Mouse (Mus musculus): ENCODE data around the gene Tmem104.

Gene Tmem104

DNA sequence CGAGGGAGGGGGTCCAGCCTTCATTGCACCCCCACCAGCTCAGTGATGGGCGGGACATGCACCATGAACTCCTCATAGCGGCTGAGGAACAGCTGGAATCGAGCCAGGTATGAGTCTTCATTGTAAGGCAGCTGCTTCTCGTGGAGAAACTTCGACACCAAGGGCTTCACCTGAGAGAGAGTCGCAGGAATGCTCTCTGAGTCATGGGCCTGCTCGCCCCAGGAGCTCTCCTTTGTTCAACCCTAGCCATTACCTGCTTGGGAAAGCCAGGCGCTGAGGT is 96.1 kb downstream of the Tmem104 start:
- DNase-seq (ENCODE audit: low spot score): no peak

DNA sequence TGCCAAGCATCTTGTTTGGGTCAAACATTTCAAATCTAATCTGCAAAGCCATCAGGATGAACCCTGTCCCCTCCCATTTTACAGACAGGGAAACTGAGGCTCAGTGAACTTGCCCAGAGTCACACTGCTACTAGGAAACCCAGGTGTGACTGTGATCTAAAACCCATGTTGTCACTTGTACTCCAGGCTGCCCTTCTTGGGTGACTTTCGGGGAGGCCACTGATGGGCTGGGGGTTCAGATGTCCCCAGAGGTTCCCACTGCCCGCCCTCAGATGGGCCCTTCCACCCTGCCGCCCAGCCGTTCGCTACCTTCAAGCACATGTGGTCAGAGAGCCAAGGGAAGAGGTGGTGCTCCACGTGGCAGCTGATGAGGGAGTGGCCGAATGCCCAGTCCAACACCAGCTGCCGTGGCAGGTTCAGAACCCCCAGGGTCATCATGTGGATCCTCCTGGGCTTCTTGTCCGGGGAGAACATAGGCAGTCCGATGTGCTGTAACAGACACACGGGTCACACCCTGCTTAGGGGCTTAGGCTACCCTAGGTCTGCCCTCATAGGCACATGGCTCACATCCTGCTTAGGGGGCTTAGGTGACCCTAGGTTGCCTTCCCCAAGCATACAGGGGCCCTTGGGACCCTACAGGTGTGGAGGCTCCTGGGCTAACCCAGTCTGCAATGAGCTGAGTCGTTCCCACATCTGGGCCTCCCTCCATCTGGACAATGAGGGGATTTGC is 96.8 kb downstream of the Tmem104 start:
- DNase-seq (ENCODE audit: low spot score): no peak

DNA sequence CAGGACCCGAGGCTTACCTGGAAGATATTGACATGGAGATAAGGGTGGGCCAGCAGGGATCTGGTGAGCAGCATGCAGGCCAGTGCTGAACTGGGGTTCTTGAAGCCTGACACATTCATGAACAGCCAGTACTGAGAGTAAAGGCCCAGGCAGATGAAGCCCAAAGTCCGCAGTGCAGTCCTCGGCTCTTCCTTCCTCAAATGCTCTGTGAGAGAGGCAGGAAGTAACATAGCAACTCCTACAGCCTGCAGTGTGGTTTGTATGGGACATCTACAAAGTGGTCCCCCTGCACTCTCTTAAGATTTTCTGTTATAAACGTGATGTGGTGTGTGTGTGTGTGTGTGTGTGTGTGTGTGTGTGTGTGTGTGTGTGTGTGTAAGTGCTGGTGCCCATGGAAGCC is 98.0 kb downstream of the Tmem104 start:
- DNase-seq (ENCODE audit: low spot score): no peak

DNA sequence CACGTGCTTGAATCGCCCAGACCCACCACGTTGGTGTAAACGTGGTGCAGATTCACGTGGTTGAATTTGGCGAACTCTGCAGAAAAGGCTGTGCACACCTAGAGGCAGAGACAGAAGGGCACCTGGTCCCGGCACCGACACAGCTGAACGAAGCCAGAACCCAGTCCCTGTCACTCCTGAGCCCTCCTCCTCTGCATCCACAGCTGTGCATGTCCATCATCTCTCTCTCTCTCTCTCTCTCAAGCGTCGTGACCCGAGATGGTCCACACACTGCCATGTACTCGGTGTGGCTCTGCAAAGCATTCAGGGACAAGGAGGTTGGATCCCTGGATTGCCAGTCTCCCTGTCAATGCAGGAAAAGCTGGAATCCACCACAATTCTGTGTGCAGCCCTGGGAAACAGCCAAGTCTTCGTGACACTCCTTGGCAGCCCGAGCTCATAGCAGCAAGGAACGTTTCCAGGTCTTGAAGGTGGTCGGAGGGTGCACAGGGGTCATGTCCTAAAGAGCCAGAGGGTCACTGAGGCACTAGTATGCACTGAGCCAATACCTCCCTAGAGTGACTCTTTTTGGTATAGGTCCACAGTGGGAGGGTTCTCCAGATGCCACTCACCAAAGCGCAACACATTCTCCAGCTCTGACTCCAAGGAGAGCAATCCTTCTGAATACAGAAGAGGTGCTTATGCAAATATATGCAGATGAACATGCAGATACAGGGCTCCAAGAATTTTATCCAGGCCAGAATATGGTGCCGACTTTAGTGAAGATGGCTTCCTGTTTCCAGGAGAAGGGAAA is 99.1 kb downstream of the Tmem104 start:
- no peak for DNase-seq (ENCODE audit: low spot score)

DNA sequence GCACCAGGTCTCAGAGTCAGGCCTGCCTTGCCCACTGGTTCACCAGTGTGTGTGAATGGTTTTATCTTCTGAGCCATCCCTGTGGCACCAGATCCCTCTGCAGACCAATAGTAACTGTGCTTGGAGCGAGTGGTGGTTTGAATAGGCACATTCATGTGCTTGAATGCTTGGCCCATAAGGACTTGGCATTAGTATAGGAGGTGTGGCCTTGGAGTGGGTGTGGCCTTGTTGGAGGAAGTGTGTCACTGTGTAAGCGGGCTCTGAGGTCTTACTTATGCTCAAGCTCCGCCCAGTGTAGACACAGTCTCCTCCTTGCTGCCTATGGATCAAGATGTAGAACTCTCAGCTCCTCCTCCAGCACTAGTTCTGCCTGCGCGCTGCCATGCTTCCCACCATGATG is 100.1 kb downstream of the Tmem104 start:
- DNase-seq (ENCODE audit: low spot score): no peak

DNA sequence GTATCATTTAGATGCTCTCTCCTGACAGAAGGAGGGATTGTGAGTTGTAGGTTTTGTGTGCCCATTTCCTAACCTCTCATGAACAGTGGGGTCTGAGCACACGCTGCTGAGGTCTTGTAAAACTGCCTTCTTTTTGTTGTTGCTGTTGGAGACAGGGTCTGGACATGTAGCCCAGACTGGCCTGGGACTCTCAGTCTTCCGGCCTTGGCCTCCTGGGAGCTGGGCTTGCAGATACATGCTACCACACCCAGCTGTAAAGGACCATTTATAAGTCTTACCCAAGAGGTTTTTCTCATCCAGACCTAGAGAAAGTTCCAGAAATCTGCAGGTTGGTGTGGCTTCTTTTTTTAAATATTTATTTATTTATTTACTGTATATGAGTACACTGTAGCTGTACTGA is 101.0 kb downstream of the Tmem104 start:
- DNase-seq (ENCODE audit: low spot score): no peak

DNA sequence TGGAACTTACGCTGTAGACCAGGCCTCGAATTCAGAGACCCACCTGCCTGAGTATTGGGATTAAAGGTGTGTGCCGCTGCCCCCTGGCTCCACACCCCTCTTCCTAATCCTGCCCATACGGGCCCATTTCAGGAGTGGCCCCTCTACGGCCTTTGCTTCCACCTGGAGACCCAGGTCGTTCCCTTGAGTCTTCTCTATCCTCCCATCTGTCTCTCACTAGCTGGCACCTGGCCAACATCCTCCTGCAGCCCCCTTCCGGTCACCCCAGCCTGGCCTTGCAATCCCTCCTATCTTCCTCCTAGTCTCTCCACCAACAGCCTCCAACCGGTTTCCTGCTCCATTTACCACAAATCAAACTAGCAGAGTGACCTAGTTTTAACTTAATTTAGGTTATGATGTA is 102.6 kb downstream of the Tmem104 start:
- DNase-seq (ENCODE audit: low spot score): no peak

DNA sequence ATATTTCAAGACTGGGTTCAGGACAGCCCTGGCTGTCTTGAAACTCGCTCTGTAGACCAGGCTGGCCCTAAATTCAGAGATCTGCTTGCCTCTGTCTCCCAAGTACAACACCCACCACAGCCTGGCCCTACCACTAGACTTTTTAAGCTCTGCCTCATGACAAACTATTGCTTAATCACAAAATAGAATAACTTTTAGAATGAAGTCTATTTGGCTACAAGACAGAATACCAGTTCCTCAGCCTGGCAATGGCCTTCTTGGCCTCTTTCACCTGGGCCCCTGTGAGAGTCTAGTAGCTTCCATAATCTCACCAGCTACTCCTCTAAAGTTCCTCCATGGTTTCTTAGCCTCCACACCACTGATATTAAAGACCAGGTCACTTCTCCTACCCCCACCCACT is 103.0 kb downstream of the Tmem104 start:
- DNase-seq (ENCODE audit: low spot score): no peak

DNA sequence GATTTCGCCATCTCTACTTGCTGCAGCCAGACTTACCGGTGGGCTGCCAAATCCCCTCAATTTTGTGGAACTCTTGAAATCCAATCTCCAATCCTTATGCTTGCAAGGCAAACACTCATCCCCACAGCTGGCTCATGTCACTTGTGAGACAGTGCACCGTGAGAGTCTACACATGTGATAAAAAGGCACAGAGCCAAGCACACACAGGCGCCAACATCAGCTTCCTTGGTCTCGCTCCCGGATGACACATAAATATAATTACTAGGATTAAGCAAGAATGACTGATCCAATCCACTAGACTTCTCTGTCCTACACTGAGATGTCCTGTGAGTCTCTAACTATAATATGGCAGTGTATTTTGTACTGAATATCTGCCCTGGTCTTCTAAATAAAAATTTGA is 103.6 kb downstream of the Tmem104 start:
- DNase-seq (ENCODE audit: low spot score): no peak

DNA sequence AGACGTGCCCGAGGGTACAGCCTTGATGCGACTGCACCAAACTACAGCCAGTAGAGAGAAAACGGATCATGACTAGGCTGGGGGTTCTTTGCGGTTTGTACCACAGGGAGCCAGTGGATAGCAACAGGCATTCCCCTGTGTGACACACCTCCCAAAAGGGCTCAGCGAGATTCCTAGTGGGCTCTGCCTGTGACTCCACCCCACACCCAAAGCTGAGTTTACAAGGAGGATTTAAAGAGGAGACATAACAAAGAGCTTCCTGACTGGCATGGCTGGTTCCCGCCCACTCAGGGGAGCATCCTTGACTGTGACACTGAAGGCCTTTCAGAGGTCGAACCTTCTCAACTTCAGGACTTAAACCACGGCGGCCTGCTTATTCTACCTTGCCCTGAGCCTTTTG is 104.2 kb downstream of the Tmem104 start:
- no peak for DNase-seq (ENCODE audit: low spot score)

DNA sequence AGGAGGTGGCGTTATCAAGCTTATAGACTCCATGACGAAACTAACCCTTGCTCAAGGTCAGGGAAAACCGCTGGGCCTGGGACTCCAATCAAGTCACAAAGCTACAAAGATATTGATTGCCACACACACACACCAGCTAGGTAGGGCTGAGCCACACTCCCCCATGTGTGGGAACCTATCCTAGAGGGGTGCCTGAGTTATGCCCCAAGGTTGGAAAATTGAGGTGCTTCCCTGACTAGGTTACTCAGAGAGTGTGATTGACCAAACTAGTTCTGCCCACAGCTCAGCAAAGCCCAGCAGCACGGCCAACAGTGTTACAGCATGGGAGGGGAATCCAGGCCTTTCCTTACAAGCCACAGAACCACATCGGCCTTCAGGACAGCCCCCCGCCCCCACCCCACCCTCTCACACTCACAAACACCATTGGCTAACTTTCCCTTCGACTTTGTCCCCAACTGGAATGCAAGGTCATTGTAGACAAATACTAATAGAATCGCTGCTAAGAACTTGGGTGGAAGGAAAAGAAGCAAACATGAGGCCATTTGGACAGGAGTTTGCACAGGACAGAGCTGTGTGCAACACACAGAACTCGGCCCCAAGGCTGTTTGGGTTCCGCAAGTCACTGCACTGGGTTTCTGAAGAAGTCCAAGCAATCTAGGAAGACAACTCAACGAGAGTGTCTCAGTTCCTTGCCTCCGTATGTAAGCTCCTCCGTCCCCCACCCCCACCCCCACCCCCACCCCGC is 105.5 kb downstream of the Tmem104 start:
- no peak for DNase-seq (ENCODE audit: low spot score)

DNA sequence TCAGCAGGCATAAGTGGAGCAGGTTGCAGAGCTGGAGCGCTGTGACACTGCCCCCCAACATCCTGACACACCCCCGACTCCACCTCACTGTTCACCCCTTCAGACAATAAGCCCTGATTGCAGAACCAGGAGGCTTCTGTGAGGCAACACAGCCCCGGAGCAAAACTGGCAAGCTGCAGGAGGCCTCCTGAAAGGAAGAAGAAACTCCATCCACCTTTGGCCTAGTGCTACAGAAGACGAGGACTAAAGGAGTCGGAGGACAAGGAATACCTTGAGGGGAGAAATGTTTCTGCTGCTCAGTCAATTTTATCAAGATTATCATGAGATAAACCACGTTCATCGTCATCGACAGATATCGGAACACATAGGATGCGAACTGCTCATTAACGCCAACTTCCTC is 108.7 kb downstream of the Tmem104 start:
- DNase-seq (ENCODE audit: low spot score): no peak
